Mouse (Mus musculus): ENCODE data around the gene Pbld2. TPM values are rescaled to one million over a fixed set of nuclear protein-coding genes. Genes with fewer than 3 reads are reported as not detected.

The Pbld2 gene
- not detected in 2 replicates for polyA plus RNA-seq (2012)

DNA sequence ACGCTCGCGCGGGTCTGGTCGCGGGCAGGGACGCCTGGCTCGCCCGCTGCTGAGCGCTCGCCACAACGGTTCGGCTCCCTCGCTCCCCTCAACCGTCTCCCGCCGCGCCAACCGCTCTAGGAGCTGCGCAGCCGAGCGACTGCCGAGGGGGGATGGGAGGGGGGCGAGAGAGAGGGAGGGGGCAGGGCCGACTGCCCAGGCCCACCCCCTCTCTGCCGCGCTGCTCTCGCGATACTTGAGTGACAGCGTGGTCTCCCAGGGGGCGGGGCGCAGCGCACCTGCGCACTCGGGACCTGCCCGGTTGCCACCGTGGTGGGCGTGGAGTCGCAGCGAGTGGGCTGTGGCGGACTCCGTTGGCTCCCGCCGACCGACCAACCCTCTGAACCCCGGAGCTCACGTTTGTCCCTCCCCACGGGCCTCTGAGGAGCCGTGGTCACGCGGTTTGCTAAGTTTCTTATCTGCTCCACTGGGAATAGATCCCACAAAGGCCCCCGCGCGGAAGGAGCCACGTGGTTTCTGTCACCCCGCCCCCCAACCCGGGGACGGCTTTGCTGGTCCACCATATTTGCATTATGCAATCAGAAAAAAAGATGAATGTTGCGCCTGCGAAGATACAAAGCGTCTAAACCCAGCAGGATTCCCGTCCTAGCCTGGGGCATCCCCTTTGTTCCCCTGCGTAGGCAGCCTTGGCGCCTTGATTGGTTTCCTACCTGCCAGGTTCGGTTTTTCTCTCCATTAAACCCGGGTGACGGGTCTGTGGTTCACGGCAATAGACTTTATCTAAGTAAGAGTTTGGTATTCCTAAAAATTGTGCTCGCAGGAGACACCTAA is at the start of gene Pbld2, which contains the start of gene Hnrnph3:
Gene Pbld2, plus strand, starts transcription at position 567 of the 831 bp plus-strand sequence.
Gene Hnrnph3, minus strand, starts transcription at position 469 of the 831 bp plus-strand sequence.
- no peak for TF ChIP-seq GATA1 (IDR thresholded peaks at IDR 0.05; ENCODE audit: low read length)

DNA sequence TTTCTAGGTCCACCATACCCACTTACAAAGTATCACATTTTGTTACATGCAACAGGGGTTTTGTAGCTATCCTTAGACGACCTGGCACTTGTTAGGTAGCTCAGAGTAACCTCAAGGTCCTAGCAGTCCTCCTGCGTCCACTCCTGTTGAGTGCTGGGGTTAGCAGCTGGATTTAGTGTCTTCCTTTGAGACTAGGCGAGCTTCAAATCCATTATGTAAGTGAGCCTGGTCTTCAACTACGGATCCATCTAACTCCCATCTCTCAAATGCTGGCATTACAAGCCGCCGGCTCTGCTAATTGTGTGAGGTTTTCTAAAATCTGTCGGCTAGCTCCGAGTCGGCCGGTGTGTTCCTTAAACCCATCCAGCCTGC is 44.5 kb upstream of the Pbld2 start:
- no peak for TF ChIP-seq GATA1 (IDR thresholded peaks at IDR 0.05; ENCODE audit: low read length)

DNA sequence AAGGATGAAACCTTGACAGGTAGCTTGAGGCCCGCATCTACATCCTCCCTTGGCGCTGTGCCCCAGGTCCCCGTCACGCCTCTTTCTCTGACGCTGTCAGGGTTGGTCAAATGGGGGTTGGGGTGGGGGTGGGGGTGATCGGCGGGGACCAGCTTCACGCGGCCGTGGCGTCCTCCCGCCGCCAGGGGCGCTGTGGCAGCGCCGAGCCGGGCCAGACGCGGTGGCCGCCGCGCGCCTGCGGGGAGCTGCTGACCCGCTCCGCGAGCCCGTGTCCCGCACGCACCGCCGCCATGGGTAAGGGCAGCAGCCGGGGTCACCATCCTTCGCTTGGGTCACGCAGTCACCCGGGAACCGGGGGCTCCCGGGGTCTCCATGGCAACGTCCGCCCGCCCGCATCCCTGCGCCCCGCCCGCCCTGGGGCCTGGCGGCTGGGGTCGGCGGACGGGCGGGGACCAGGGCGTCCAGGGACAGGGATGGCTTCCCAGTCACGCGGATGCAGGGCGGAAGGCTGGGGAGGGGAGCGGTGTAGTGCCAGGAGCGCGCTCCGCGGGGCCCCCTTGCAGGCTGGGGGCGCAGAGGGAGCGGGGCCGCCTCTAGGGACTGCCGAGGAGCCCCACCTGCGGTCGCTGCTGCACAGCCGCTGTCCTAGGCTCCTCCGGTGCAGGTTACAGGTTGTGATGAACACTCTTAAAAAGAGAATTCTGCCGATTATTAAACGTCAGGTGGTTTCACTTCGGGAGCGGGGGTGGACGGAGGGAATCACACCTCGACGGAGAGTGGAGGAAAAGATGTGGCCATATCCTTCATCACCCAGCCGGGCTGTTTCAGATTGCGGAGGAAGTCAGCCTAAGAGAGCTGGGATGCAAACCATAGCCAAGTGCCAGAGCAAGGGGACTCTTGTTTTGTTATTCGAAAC is 43.8 kb upstream of the Pbld2 start, which contains the start of gene Rufy2:
Gene Rufy2, plus strand, starts transcription at position 185 of the 916 bp plus-strand sequence.
- TF ChIP-seq GATA1 (IDR thresholded peaks at IDR 0.05; ENCODE audit: low read length) = no peak

DNA sequence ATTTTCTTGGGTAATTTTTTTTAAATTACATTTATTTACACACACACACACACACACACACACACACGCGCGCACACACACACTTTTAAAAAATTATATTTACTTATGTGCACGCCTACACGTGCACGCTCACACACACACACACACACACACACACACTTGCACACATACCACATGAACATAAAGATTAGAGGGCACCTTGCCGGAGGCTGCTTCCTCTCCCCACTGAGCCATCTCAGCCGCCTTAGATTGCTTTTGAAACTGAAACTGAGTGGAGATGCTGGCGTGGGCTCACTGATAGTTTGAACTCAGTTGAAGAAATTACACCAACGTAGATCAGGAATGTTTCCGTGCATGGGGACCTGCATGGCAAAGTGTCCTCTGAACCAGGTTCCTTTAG is 40.0 kb upstream of the Pbld2 start:
- no peak for TF ChIP-seq GATA1 (IDR thresholded peaks at IDR 0.05; ENCODE audit: low read length)

DNA sequence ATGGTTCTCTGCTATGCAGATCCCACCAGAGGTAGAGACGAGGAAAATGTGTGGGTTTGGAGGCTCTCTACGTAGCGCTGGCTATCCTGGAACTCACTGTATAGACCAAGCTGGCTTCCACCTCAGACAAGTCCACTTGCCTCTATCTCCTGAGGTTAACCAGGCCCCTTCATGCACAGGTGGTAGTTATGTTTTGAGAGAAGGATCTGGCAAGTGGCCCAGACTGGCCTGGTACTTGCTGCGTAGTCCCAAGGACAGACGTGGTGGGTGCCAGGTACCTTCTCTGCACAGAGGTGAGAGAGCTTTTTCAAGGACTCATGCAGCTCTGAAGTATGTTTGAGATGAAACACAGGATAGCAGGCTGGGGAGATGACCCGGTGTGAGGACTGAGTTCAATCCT is 39.6 kb upstream of the Pbld2 start:
- TF ChIP-seq GATA1 (IDR thresholded peaks at IDR 0.05; ENCODE audit: low read length) = no peak

DNA sequence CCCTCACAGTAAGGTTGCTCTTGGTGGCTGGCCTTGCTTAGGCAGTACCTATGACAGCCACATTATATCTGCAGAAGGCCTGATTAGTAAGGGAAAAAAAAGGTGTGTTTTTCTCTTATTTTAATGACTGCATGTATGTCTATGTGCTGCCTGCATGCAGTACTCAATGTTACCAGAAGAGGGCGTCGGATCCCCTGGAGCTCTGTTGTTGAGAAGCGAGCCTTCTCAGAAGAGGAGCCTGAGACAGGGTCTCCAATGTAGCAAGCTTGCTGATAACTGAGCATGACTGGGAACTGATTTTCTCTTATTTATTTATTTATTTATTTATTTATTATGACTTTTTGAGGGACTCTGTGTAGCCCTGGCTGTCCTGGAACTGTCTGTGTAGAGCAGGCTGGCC is 36.8 kb upstream of the Pbld2 start:
- no peak for TF ChIP-seq GATA1 (IDR thresholded peaks at IDR 0.05; ENCODE audit: low read length)

DNA sequence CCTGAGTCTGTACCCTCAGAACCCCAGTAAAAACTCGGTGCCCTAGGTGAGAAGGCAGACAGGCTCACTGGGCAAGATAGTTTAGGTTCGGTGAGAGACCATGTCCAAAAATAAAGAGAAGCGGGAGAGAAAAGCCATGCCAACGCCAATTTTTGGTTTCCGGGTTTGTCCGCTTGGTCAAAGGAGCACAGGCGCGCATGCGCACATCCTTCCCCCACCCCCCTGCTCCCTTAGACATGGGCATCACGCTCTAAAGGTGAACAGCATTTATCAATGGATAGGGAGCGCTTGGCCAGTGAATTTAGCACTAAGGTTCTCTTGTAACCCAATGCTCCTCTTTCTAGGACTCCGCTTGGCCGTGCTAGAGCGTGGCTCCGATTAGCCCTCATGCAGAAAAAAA is 33.5 kb upstream of the Pbld2 start:
- no peak for TF ChIP-seq GATA1 (IDR thresholded peaks at IDR 0.05; ENCODE audit: low read length)

DNA sequence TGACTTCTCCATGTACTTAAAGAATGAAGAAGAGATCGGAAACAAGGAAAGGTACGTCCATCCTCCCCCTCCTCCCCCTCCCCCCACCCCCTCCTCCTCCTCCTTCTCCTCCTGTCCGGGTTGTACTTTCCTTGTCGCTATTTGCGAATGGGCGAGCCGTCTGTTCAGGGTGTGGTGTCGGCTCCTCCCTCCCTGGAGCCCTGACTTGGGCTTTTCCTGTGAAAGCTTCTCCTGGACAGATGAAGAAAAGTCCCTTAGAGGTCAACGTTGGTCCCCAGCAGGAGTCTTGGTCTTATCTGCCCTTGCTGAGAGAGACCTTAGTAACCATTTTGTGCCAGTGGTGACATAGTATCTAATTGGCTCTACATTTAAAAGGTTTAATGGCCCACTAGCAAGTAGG is 30.1 kb upstream of the Pbld2 start:
- no peak for TF ChIP-seq GATA1 (IDR thresholded peaks at IDR 0.05; ENCODE audit: low read length)

DNA sequence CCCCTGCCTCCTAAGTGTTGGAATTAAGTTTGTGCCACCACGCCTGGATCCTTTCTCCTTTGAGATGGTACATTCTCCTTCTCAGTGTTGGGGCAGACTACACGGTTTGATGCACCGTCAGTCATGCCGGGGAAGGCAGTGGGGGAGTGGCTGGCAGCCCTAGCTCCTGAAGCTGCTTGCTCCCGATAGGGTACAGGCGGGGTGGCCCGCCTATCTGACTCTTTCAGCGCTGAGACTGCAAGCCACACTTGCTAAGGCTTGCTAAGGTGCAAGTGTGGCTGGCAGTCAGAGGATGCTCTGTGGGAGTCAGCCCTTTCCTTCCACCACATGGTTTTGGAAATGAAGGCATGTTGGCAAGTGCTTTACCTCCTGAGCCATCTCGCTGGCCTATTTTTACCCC is 23.5 kb upstream of the Pbld2 start:
- TF ChIP-seq GATA1 (IDR thresholded peaks at IDR 0.05; ENCODE audit: low read length) = no peak

DNA sequence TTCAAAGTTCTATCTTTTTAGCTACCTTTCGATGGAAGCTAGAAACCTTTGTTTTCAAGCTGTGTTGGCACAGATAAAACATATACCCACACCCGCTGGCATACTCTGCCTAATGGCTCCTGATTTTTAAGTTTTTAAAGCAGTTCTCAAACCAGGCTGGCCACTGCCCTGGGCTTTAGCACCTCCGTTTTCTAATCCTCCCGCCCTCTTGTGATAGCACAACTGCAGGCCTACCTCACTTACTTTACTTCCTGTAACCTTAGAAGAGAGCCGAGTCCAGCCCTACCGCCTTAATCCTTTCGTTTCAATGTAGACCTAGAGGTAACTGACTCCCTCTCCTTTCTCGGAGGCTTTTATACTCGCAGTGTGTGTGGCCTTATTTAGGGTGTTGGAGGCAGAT is 20.9 kb upstream of the Pbld2 start:
- TF ChIP-seq GATA1 (IDR thresholded peaks at IDR 0.05; ENCODE audit: low read length) = no peak

DNA sequence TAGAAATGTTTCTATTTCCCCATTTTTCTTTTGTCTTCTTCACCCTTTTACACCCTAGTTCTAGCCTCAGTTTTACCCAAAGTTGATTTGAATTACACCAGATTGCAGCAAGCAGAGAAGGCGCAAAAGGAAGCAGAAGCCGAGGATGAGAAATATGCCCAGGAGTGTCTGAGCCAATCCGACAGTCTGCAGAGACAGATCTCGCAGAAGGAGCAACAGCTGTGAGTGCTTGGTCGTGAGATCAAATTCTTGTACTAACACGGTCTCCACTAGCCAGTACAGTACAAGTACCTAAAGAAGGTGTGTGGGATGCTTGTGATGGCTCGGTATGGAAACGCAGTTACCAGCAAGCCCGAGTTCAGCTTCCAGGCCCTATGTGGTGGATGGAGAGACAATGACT is 19.6 kb upstream of the Pbld2 start:
- TF ChIP-seq GATA1 (IDR thresholded peaks at IDR 0.05; ENCODE audit: low read length) = no peak

DNA sequence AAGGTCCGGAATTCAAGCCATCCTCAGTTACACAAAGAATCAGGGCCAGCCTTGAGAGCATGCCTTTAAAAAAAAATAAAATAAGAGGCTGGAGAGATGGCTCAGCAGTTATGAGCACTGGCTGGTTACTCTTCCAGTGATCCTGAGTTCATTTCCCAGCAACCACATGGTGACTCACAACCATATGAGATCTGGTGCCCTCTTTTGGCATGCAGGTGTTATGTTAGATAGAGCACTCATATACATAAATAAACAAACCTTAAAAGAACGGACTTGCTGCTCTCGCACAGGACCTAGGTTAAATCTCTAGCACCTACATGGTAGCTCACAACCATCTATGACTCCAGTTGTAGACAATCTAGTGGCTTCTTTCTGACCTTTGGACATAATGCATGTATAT is 15.9 kb upstream of the Pbld2 start:
- no peak for TF ChIP-seq GATA1 (IDR thresholded peaks at IDR 0.05; ENCODE audit: low read length)

DNA sequence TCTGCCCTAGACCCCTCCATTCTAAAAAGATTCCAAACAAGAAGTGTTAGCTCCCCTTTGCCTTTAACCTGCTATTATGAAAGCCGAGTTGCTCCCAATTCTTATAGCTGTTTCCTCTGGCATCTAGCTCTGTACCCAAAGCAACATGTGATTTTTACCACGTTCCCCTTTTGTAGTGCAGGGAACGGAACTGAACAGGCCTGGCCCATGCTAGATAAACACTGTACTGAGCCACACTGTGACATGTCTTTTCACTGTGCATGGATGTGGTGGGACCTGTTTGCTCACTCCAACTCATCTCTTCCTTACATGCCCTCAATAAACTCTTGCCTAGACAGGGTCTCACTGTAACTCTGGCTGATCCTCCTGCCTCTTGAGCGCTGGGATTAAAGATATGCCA is 13.8 kb upstream of the Pbld2 start:
- no peak for TF ChIP-seq GATA1 (IDR thresholded peaks at IDR 0.05; ENCODE audit: low read length)

DNA sequence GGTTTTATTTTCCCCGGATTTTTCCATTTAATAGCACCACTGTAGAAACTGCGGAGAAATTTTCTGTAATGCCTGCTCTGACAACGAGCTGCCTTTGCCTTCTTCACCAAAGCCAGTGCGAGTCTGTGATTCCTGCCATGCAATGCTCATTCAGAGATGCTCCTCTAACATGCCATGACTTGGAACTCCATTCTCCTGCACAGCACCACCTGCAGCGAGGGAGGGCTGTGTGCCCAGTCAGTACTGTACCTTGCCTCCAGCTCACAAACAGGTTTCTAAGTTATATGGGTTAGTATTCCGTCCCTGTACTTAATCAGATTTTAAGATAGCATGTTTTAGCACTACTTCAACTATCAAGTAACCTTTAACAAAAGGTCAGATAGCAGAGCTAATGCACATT is 12.6 kb upstream of the Pbld2 start:
- TF ChIP-seq GATA1 (IDR thresholded peaks at IDR 0.05; ENCODE audit: low read length) = no peak

DNA sequence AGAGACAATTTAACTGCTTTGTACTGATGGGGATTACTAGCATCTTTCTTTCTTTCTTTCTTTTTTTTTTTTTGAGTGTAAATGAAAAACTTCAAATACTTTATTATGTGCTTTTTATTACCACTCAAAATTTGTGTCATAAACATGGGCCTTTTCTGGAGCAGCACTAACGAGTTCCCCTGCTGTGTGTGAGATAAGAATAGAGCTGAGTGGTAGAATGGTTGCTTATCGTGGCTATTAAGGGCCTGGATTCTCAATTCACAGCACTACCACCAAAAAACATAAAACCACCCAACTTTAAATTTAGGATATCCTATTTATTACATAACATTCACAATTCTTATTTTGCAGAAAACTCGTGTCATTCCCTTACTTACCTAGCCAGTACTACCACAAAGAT is 10.6 kb upstream of the Pbld2 start:
- TF ChIP-seq GATA1 (IDR thresholded peaks at IDR 0.05; ENCODE audit: low read length) = no peak

DNA sequence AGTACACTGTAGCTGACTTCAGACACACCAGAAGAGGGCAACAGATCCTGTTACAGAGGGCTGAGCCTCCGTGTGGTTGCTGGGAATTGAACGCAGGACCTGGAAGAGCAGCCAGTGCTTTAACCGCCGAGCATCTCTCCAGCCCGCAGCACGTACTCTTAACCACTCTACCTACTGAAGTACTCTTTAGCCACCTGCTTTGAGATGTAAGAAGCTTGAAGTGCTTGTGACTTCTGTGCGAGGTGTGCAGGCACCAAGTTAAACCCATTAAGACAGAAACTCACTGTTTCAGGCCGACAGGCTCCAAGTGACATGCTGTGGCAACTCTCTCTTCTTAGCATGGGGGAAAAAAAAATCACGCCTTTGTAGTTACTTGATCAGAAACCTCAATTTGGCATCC is 9.9 kb upstream of the Pbld2 start:
- no peak for TF ChIP-seq GATA1 (IDR thresholded peaks at IDR 0.05; ENCODE audit: low read length)

Measured in G1E-ER4 (cell line).